Mouse (Mus musculus) liver, embryonic 15.5 days (tissue): ENCODE data around the gene Pfn4. TPM values are rescaled to one million over a fixed set of nuclear protein-coding genes. Genes with fewer than 3 reads are reported as not detected.
"Not testable (repeated sequence)": the region's sequence is repeated elsewhere in the genome, so short reads cannot be mapped to it uniquely, and the experiment has no call there.

Experiments used
- ATAC-seq: fragments of 200-750 bp; cut with Nextera tagmentation; 2 replicates; pipeline ENCODE4 v1.8.0; 2017; ENCODE audit warnings: moderate number of reproducible peaks, mild to moderate bottlenecking, moderate library complexity; ENCODE audit not compliant: insufficient read depth
- H3K27ac ChIP-seq: fragments of 300-500 bp; sonication (generic); replicated peaks from 2 replicates; pipeline ENCODE4 v1.5.1; 2015; ENCODE audit warnings: mild to moderate bottlenecking, inconsistent platforms
- H3K27me3 ChIP-seq: fragments of 300-500 bp; sonication (generic); 2 replicates; pipeline ENCODE4 v1.6.1; 2015; ENCODE audit warnings: mild to moderate bottlenecking, inconsistent platforms
- H3K36me3 ChIP-seq: fragments of 300-500 bp; sonication (generic); replicated peaks from 2 replicates; pipeline ENCODE4 v1.6.1; 2015; ENCODE audit warnings: moderate library complexity, mild to moderate bottlenecking, inconsistent platforms
- H3K4me1 ChIP-seq: fragments of 300-500 bp; sonication (generic); replicated peaks from 2 replicates; pipeline ENCODE4 v1.6.1; 2015; ENCODE audit warnings: inconsistent platforms
- H3K4me2 ChIP-seq: fragments of 300-500 bp; sonication (generic); 2 replicates; pipeline ENCODE4 v1.6.1; 2015; ENCODE audit warnings: moderate library complexity, mild to moderate bottlenecking, inconsistent platforms
- H3K4me3 ChIP-seq: fragments of 300-500 bp; sonication (generic); replicated peaks from 2 replicates; pipeline ENCODE4 v1.5.1; 2015; ENCODE audit warnings: mild to moderate bottlenecking, inconsistent platforms
- H3K9ac ChIP-seq: fragments of 300-500 bp; sonication (generic); 2 replicates; pipeline ENCODE4 v1.6.1; 2015; ENCODE audit warnings: moderate library complexity, mild to moderate bottlenecking, inconsistent platforms
- H3K9me3 ChIP-seq: fragments of 300-500 bp; sonication (generic); replicated peaks from 2 replicates; pipeline ENCODE4 v1.6.1; 2016; ENCODE audit warnings: inconsistent platforms
- WGBS: fragments of 180-500 bp; shearing (Covaris S2); methylation state at CpG from one replicate; pipeline ENCODE4 v1.1.7; 2015; ENCODE audit warnings: mixed read lengths; ENCODE audit not compliant: insufficient replicate concordance; 5-methylcytosine and 5-hydroxymethylcytosine counted together
- polyA plus RNA-seq: library from polyadenylated mRNA; unstranded; fragments of >200 nt; fragmentation: Nextera tagmentation; extraction: Ambion mirVana; gene quantifications from 2 replicates; pipeline ENCODE4 v1.2.1, GENCODE M21; 2015

The Pfn4 gene
- polyA plus RNA-seq, 1 experiment from 2014 or later = 0.46 TPM

DNA sequence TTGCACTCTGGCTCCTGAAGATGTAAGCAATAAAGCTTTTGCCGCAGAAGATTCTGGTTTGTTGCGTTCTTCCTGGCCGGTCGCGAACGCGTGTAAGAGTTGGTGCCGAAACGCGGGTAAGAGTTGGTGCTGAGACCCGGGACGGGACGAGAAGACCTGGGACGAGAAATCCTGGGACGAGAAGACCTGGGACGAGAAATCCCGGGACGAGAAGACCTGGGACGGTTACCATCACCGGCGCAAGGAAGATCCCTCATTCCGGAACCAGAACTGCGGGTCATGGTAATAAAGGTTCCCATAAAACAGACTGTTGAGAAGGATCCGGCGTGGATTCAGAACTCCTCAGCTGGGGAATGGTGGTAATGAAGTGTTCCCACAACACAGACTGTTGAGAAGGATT, 19.3 kb downstream of the Pfn4 start:
- not testable (repeated sequence) for H3K27me3 ChIP-seq, H3K4me2 ChIP-seq, ATAC-seq, H3K27ac ChIP-seq, H3K36me3 ChIP-seq, H3K4me1 ChIP-seq, H3K9me3 ChIP-seq, H3K4me3 ChIP-seq, H3K9ac ChIP-seq
- 83% methylated on average over 25 of the region's 25 CpGs for WGBS

DNA sequence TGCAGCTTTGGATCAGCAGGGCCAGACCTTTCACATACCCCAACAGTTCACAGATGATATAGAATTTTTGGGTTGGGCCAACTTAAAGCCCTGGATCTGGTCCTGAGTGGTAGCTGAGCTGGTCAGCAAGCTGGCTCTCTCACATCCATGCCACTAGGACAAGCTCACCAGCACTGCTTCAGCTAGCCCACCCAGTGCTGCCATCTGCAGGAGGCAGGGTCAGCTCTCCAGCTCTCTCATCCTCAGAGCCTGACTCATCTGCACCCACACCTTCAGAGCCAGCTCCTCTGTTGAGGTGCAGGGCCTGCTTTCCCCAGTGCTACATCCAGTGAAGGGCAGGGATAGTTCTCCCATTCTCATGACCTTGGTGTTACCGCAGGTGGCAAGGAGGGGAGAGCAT, 24.9 kb downstream of the Pfn4 start:
- no peak overlapping the region for H3K9ac ChIP-seq
- no peak overlapping the region for H3K4me3 ChIP-seq
- H3K27me3 ChIP-seq = no peaks in the 10 kb centered on the region
- H3K4me1 ChIP-seq = no peaks in the 10 kb centered on the region
- 67% methylated on average over 1 of the region's 1 CpGs for WGBS
- H3K36me3 ChIP-seq = no peaks in the 10 kb centered on the region
- ATAC-seq = no peak
- no peak overlapping the region for H3K4me2 ChIP-seq
- no peaks in the 10 kb centered on the region for H3K9me3 ChIP-seq
- H3K27ac ChIP-seq = no peak overlapping the region

DNA sequence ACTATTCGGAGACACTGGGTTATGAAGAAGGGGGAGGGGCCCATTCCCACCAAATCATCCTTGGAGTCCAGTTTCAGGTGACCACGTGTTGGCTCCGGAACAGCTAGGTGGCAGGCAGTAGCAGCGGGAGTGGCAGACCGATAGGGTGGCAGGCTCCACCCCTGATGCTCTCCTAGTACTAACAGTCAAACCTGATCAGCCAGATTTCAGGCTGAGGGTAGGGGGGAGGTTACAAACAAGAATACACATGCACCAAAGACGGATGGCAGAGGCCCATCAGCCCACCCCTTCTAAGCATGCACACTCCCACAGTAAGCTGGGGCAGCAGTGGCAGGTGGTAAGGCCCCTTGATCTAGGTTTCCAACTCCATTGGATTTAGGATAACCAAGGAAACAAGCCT, 28.6 kb downstream of the Pfn4 start:
- H3K4me2 ChIP-seq, H3K9me3 ChIP-seq, H3K4me3 ChIP-seq, ATAC-seq, H3K36me3 ChIP-seq, H3K4me1 ChIP-seq, H3K9ac ChIP-seq, H3K27me3 ChIP-seq, H3K27ac ChIP-seq: not testable (repeated sequence)
- 66% methylated on average over 6 of the region's 6 CpGs for WGBS

DNA sequence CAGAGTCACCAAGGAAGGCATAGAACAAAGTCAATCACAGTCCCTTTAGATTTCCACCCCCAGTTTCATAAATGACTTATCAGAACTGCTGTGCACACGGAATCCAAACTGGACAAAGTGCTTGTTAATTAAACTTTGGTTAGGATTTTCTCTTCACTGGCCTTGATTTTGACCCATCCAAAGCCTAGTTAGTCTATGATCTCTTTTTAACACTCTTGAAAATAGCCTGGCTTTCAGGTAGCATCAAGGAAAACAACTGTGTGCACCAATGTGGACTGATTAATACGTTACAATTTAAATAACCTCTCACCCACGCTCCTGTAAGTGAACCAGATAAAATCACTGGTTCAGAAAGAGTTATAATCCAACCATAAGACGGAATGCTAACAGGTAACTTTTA, 42.2 kb downstream of the Pfn4 start:
- ATAC-seq = no peak
- H3K4me3 ChIP-seq = no peak overlapping the region
- H3K9me3 ChIP-seq = no peaks in the 10 kb centered on the region
- H3K27ac ChIP-seq = no peak overlapping the region
- H3K4me1 ChIP-seq = 0 out of 2 replicates have a peak, but pooled peaks cover 3% of the 10 kb centered on the region
- H3K36me3 ChIP-seq = no peaks in the 10 kb centered on the region
- 58% methylated on average over 4 of the region's 4 CpGs for WGBS
- H3K9ac ChIP-seq = no peak overlapping the region
- no peak overlapping the region for H3K4me2 ChIP-seq
- H3K27me3 ChIP-seq = no peaks in the 10 kb centered on the region

DNA sequence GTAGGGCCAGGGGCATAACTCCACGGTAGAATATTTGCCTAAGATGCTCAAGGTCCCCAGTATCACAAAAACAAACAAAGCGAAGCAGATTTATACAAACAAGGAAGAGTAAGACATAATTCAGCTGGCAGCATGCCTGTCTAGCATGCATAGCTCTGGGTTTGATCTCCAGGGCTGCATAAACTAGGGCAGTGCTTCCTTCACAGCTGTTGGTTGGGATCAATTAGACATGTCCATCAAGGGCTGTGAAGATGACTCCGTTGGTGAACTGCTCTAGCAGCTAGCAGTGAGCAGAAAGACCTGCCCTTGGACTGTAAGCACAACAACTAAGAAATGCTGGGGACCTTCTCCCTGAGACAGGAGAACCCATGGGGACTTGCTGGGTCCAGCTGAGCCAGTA, 42.9 kb downstream of the Pfn4 start:
- no peak overlapping the region for H3K9ac ChIP-seq
- no peaks in the 10 kb centered on the region for H3K36me3 ChIP-seq
- no peaks in the 10 kb centered on the region for H3K27me3 ChIP-seq
- H3K4me3 ChIP-seq = no peak overlapping the region
- no peak overlapping the region for H3K27ac ChIP-seq
- 52% methylated on average over 3 of the region's 3 CpGs for WGBS
- no peak overlapping the region for H3K4me2 ChIP-seq
- H3K4me1 ChIP-seq = peaks cover 9% of the 10 kb centered on the region
- ATAC-seq = no peak
- H3K9me3 ChIP-seq = no peaks in the 10 kb centered on the region

DNA sequence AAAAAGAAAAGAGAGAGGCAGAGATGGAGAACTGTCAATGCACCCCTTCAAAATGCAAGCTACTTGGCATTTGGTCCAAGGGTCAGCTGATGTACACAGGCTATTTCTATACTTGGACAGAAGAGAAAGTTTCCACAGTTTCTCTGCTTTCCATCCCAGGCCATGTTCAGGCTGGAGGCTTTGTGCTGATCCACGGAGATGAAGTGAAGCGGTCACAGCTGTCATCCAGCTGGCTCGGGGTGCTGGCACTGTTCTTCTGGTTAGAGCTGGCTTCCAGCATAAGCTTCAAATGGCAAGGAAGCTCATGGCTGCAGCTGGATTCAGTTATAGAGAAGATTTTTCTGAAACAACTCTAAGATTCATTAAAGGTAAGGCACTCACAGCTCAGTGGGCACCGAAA, 44.8 kb downstream of the Pfn4 start:
- WGBS = 63% methylated on average over 4 of the region's 4 CpGs
- Histone ChIP-seq H3K4me3 (no peak overlapping the region), H3K36me3 (no peaks in the 10 kb centered on the region), H3K4me2 (no peak overlapping the region), H3K9me3 (no peaks in the 10 kb centered on the region), H3K4me1 (peaks cover 22% of the 10 kb centered on the region), H3K27me3 (no peaks in the 10 kb centered on the region), H3K9ac (no peak overlapping the region), H3K27ac (no peak overlapping the region)
- ATAC-seq = no peak

DNA sequence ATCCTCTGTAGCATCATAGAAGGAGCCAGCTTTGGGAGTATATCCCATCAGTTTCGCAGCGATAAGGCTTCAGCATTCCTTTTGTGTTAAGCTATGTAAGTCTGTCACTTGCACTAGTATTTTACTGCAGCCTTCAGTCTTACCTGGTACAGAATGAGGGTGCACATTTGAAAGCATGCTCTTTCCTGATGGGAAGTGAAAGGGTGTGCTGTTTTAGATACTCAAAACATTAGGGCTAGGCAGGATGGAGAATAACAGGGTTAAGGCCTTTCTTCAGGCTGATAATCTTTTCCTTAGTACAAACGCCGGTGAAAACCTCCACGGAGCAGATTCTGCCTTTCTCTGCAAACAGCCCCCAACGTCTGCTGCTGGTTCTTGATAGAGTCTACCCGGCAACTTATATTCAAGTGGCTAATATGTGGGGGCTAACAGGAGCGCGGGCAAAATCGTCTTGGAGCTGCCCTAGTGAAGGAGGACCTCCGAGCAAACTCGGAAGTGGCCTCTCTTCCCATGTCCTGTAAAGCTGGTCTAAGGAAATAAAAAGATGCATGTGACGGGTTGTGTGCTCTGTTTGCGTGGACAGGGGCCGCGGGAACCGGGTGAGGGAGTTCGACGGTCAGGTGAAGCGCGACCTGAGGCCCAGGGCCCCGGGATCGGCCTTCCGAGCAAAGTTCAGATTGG, 48.0 kb downstream of the Pfn4 start:
- WGBS = 9% methylated on average over 24 of the region's 24 CpGs
- Histone ChIP-seq H3K9ac (peak overlapping the region; percentile 71), H3K36me3 (peaks cover 19% of the 10 kb centered on the region), H3K4me2 (peak overlapping the region; percentile 84), H3K9me3 (no peaks in the 10 kb centered on the region), H3K27ac (peak overlapping the region; percentile 94), H3K27me3 (no peaks in the 10 kb centered on the region), H3K4me3 (peak overlapping the region; percentile 91), H3K4me1 (peaks cover 31% of the 10 kb centered on the region)
- ATAC-seq = no peak; the same call in 1 of the 2 replicates

DNA sequence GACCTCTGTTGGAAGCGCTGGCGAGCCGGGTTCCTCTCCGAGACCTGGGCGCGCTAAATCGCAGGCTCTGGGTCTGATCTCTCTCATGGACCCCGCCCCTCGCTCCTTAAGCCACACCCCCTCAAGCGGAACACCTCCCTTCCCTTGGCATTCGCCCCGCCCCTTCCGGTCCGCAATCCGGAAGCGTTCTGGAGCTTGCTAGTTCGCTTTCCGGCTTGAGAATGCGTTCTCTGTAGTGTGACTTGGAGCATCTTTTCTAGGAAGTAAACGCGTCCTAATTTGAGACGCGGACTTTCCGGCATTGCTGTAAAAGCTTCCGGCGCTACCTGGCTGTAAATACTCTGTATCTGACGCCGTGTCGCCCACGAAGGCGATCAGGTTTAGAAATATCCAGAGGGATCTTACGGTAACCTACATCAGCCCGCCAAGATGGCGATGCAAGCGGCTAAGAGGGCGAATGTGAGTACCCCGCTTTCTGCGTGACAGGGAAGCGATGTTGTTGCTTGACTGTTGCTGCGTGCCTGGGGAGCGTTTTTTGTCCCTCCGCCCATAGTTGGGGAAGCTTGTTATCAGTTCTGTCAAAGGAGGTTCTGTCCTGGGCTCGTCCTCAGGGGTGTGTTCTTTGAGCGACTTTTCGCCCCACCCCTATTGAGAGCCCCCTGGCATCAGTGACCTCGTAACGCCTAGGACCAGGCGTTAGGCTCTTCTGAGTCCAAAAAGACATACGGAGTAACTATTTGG, 48.7 kb downstream of the Pfn4 start, which contains the start of gene Sf3b6:
Sf3b6 (plus strand) TSS at position 184 of the 741 bp plus-strand sequence.
- Histone ChIP-seq H3K27me3 (no peaks in the 10 kb centered on the region), H3K9ac (peak within 1 kb of the TSS; percentile 71)
- under 1% methylated on average over 49 of the region's 49 CpGs for WGBS

DNA sequence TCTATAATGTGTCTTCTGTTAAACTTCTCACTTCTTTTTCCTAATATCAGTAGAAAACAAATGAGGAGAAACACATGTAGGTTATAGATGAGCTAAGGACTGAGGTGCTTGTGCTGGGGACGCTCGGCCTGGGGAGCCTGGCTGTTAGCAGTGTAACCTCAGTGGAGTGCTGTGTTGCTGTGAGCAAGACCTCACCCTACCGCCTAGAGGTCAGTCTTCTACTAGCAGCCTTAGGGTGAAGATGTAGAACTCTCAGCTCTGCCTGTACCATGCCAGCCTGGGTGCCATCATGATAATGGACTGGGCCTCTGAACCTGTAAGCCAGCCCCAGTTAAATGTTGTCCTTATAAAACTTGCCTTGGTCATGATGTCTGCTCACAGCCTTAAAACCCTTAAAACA, 58.4 kb downstream of the Pfn4 start:
- H3K4me3 ChIP-seq = no peak overlapping the region
- H3K9me3 ChIP-seq = no peaks in the 10 kb centered on the region
- H3K4me2 ChIP-seq = no peak overlapping the region
- H3K9ac ChIP-seq = no peak overlapping the region
- no peaks in the 10 kb centered on the region for H3K4me1 ChIP-seq
- H3K27me3 ChIP-seq = no peaks in the 10 kb centered on the region
- ATAC-seq = no peak
- no peak overlapping the region for H3K27ac ChIP-seq
- WGBS = 83% methylated on average over 3 of the region's 3 CpGs
- peaks cover 73% of the 10 kb centered on the region for H3K36me3 ChIP-seq

More for the DNA sequence above, 48.7 kb downstream of the Pfn4 start, which contains the start of gene Sf3b6:
- Histone ChIP-seq H3K36me3 (peaks cover 26% of the 10 kb centered on the region), H3K4me3 (peak within 1 kb of the TSS; percentile 91), H3K4me2 (peak within 1 kb of the TSS; percentile 84), H3K9me3 (no peaks in the 10 kb centered on the region), H3K4me1 (peaks cover 31% of the 10 kb centered on the region), H3K27ac (peak within 1 kb of the TSS; percentile 94)
- peak; percentile 97 for ATAC-seq
